Mouse (Mus musculus): ENCODE data around the gene Rsbn1l. TPM values are rescaled to one million over a fixed set of nuclear protein-coding genes. Genes with fewer than 3 reads are reported as not detected.

The Rsbn1l gene
- polyA plus RNA-seq (2012; ENCODE audit: low replicate concordance), result 18.4 and 20.8 TPM in 2 replicates

DNA sequence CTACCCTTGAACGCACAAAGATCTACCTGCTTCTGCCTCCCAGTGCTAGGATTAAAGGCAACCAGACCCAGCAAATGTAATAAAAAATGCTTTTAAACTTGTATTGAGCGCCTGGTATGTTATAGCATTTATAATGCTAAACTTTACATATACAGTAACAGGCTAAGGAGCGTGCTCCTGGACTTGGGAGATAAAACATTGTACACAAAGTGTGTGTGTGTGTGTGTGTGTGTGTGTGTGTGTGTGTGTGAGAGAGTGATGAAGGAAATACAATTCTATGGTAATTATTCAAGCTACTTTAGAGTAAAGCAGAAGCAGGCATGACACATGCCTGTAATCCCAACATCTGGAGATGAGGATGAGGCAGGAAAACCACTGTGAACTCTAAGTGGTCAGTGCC lies at the start of gene Rsbn1l:
Gene Rsbn1l, minus strand, starts transcription at position 101 of the 400 bp plus-strand sequence.

DNA sequence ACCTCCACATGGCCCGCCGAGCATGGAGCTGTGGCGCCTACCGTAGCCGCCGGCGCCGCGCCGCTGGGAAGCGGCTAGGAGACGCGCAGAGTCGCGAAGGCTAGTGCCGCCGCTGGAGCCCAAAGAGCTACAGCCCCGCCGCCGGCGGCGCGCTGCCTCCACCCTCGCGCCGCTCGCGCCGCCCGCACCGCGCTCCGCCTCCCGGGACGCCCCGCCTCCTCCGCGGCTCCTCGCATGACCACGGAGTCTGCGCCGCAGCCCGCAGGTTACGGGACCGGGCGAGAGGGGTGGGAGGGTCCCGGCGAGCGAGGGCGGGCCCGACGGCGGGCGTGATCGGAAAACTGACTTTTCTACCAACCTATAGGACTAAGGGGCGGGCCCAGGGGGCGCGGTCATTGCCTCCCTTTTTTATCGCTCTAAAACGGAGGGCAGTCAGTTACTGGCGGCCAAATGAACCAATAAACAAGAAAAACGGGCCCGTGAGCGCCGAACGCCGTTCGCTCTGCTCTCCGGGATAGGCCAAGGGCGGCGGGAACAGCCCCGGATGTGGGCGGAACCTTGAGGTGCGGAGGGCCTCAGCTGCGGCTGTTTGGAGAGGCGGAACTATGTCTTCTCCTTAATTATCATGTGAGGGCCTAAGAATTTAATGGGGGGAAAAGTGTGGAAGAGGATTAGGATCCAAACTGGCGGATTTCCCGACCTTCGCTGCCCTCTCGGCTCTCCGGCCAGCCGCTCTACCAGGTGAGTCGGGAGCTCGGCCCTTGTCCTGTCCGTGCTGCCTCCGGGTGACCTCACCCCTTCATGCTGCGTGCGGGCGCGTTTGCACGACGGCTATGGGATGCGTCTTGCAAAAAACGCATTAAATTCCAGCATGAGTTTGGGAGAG lies 74.0 kb downstream of the Rsbn1l start, which contains the start of the genes Phtf2 and Tmem60:
Gene Phtf2, minus strand, starts transcription at position 210 of the 886 bp plus-strand sequence.
Gene Tmem60, plus strand, starts transcription at position 277 of the 886 bp plus-strand sequence.

Other genes with a start within 250 kb of the Rsbn1l start
- 1.1 and 5.4 TPM in 2 replicates for gene Phtf2, start 74.3 kb downstream of the Rsbn1l start, polyA plus RNA-seq (2012; ENCODE audit: low replicate concordance)
- 1.6 and 5.9 TPM in 2 replicates for gene Tmem60, start 74.2 kb downstream of the Rsbn1l start, polyA plus RNA-seq (2012; ENCODE audit: low replicate concordance)
- 11.0 and 49.4 TPM in 2 replicates for gene Ptpn12, start 99.5 kb upstream of the Rsbn1l start, polyA plus RNA-seq (2012; ENCODE audit: low replicate concordance)
- 3.3 and 5.1 TPM in 2 replicates for gene Gsap, start 229.9 kb upstream of the Rsbn1l start, polyA plus RNA-seq (2012; ENCODE audit: low replicate concordance)

All from leukemia stem cell, adult 10-12 weeks (primary cell).